Mouse (Mus musculus): ENCODE results near the gene Usp38. TPM values are rescaled to one million over a fixed set of nuclear protein-coding genes. Genes with fewer than 3 reads are reported as not detected.

Usp38 gene
- polyA plus RNA-seq, 1 experiment from 2014 or later, result 6.8 TPM

DNA sequence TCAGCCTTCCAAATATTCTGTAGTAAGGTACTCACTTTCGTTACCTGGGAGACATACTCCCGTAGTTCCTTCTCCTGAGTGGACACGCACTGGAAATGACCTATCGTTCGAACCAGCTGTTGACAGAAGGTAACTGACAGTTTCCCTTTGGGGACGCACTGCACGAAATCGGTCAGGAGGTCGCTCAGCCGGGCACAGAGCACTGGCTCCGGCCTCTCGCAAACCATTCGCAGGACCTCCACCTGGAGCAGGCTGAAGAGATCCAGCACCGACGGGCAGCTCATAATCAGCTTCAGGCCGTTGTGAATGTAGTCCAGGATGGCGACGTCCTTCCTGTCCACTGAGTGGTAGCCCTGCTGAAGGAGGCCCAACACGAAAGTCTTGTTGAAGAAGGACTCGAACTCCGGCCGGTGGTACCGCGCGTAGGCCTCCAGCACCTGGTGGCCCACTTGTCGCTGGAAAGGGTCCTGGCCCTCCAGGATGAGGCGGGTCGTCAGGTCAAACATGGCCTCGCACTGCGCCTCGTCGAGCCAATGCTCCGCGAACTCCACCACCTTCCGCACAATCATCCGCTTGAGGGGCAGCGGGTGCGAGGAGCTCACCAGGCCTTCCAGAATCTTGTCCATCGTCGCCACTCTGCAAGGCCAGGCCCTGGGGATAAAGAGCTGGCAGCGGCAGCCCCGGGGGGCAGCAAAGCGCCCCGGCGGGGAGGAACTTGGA lies 757 bp downstream of the Usp38 start:
- Histone ChIP-seq H3K27me3 (ENCODE audit: insufficient read depth, low read length) (no peaks in the 10 kb centered on the region), H3K36me3 (replicated peaks; ENCODE audit: insufficient read depth, low read length) (peaks cover 3% of the 10 kb centered on the region), H3K4me3 (ENCODE audit: low read depth, low read length) (peak overlapping the region; percentile 91), H3K27ac (ENCODE audit: low read depth) (peak overlapping the region; percentile 96), H3K9me3 (ENCODE audit: low read length) (no peaks in the 10 kb centered on the region), H3K9ac (replicated peaks) (peak overlapping the region; percentile 92), H3K4me2 (ENCODE audit: low read depth, low read length) (peak overlapping the region; percentile 82), H3K4me1 (ENCODE audit: insufficient read depth) (peaks cover 19% of the 10 kb centered on the region)
- under 1% methylated on average over 42 of the region's 45 CpGs for WGBS (ENCODE audit: insufficient replicate concordance)
- peak; percentile 47 for DNase-seq
- no peak for TF ChIP-seq CTCF (IDR thresholded peaks at IDR 0.05; ENCODE audit: low read depth)
- no peak for TF ChIP-seq EP300 (IDR thresholded peaks at IDR 0.05; ENCODE audit: low read depth)
- ATAC-seq, result peak; percentile 5

DNA sequence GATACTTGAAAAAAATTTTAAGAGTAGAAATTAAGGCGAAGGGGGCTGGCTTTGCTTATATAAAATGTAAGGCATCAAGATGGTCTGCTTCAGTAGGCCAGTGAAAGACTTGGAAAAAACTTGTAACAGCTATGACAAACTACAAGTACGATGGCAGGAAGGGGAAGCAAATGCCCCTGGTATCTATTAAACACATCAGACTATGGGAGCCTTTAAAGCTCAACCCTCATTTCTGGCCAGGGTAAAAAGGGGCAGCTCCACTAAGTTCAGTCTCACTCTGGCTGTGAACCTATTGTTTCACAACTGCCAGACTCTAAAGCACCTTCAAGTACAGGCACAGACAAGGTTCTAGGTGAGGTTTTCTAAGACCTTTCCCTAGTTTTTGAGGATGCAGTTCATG lies 2.0 kb downstream of the Usp38 start:
- 43% methylated on average over 2 of the region's 2 CpGs for WGBS (ENCODE audit: insufficient replicate concordance)
- DNase-seq, result no peak
- peak overlapping the region; percentile 82 for H3K4me2 ChIP-seq (ENCODE audit: low read depth, low read length)

DNA sequence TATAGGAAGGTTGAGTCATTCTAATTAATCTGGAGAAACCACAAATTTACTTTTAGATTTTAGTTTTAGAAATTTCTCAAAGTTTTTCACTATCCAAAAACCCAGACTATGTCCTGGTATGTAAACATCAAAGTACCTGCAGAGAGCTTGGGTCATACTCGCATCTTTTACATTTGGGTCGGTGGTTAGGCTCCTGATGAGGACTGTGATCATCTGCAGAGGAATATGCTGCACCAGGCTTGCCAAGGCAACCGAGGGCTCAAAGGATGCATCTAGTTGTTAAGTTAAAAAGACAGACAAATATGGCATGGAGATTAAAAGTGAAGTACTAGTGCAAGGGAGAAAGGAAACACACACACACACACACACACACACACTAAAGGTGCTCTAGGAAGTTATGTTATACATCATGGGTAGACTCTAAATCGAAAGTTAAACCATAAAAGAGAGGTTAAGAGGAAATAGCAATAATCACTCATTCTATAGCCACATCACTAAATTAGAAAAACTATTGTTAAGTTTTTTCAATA lies 2.6 kb downstream of the Usp38 start:
- no peak overlapping the region for H3K27ac ChIP-seq (ENCODE audit: low read depth)
- H3K36me3 ChIP-seq (replicated peaks; ENCODE audit: insufficient read depth, low read length), result peaks cover 13% of the 10 kb centered on the region
- H3K4me3 ChIP-seq (ENCODE audit: low read depth, low read length), result peak overlapping the region; percentile 91
- TF ChIP-seq EP300 (IDR thresholded peaks at IDR 0.05; ENCODE audit: low read depth) (no peak), CTCF (IDR thresholded peaks at IDR 0.05; ENCODE audit: low read depth) (no peak)
- ATAC-seq, result no peak
- DNase-seq, result no peak
- WGBS (ENCODE audit: insufficient replicate concordance), result 50% methylated on average over 4 of the region's 4 CpGs
- H3K4me1 ChIP-seq (ENCODE audit: insufficient read depth), result peaks cover 19% of the 10 kb centered on the region
- peak overlapping the region; percentile 82 for H3K4me2 ChIP-seq (ENCODE audit: low read depth, low read length)
- H3K9ac ChIP-seq (replicated peaks), result no peak overlapping the region
- no peaks in the 10 kb centered on the region for H3K27me3 ChIP-seq (ENCODE audit: insufficient read depth, low read length)
- no peaks in the 10 kb centered on the region for H3K9me3 ChIP-seq (ENCODE audit: low read length)

More for the DNA sequence above, 2.0 kb downstream of the Usp38 start:
- H3K9me3 ChIP-seq (ENCODE audit: low read length), result no peaks in the 10 kb centered on the region
- no peak overlapping the region for H3K27ac ChIP-seq (ENCODE audit: low read depth)
- H3K9ac ChIP-seq (replicated peaks), result peak overlapping the region; percentile 92
- no peaks in the 10 kb centered on the region for H3K27me3 ChIP-seq (ENCODE audit: insufficient read depth, low read length)
- TF ChIP-seq EP300 (IDR thresholded peaks at IDR 0.05; ENCODE audit: low read depth), result no peak
- no peak for TF ChIP-seq CTCF (IDR thresholded peaks at IDR 0.05; ENCODE audit: low read depth)
- ATAC-seq, result no peak
- peaks cover 10% of the 10 kb centered on the region for H3K36me3 ChIP-seq (replicated peaks; ENCODE audit: insufficient read depth, low read length)
- peak overlapping the region; percentile 91 for H3K4me3 ChIP-seq (ENCODE audit: low read depth, low read length)
- peaks cover 19% of the 10 kb centered on the region for H3K4me1 ChIP-seq (ENCODE audit: insufficient read depth)

DNA sequence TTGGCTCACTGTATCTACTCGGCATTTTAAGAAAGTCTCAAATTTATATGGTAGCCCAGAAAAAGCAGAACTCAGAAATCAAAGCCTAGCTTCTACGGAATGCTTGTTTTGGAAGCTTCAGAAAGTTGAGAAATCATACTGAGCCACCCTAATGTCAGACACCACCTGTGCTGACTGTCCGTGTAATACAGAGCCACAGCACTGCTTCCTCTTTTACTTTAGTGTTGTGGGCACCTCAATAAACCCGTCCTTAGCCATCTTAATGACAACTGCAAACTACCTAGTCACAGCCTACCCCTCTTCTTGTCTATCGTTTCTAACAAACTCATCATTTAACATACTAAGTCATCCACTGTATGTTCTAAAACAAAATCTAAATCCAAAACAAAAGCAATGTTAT lies 4.3 kb downstream of the Usp38 start:
- H3K4me2 ChIP-seq (ENCODE audit: low read depth, low read length), result peak overlapping the region; percentile 82
- H3K27ac ChIP-seq (ENCODE audit: low read depth), result no peak overlapping the region
- no peak overlapping the region for H3K4me3 ChIP-seq (ENCODE audit: low read depth, low read length)
- no peak for TF ChIP-seq EP300 (IDR thresholded peaks at IDR 0.05; ENCODE audit: low read depth)
- no peak for TF ChIP-seq CTCF (IDR thresholded peaks at IDR 0.05; ENCODE audit: low read depth)
- no peaks in the 10 kb centered on the region for H3K27me3 ChIP-seq (ENCODE audit: insufficient read depth, low read length)
- DNase-seq (no peak), ATAC-seq (no peak)
- H3K9me3 ChIP-seq (ENCODE audit: low read length), result no peaks in the 10 kb centered on the region
- WGBS (ENCODE audit: insufficient replicate concordance), result 41% methylated on average over 5 of the region's 5 CpGs
- H3K4me1 ChIP-seq (ENCODE audit: insufficient read depth), result peaks cover 19% of the 10 kb centered on the region
- H3K36me3 ChIP-seq (replicated peaks; ENCODE audit: insufficient read depth, low read length), result peaks cover 27% of the 10 kb centered on the region
- H3K9ac ChIP-seq (replicated peaks), result no peak overlapping the region

DNA sequence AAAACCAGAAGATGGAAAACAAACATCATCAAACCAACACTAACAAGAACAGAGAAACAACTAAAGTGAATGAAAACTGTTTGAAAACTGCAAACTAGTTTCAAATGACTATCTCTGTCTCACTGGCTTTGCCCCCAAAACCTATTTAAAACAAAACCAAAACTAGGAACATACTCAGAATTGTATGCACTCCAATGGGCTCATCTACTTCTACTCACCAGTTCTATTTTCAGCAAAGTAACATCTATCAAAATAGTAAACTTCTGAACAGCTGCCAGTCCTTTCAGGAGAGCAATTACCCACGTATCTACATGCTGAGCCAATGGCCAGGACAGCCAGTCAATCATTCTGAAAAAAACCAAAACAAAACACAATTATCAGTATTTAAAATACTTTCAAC lies 9.6 kb downstream of the Usp38 start:
- H3K4me2 ChIP-seq (ENCODE audit: low read depth, low read length), result no peak overlapping the region
- H3K27ac ChIP-seq (ENCODE audit: low read depth), result no peak overlapping the region
- H3K4me3 ChIP-seq (ENCODE audit: low read depth, low read length), result no peak overlapping the region
- no peaks in the 10 kb centered on the region for H3K27me3 ChIP-seq (ENCODE audit: insufficient read depth, low read length)
- H3K9ac ChIP-seq (replicated peaks), result no peak overlapping the region
- no peak for ATAC-seq
- H3K36me3 ChIP-seq (replicated peaks; ENCODE audit: insufficient read depth, low read length), result peaks cover 65% of the 10 kb centered on the region
- DNase-seq, result no peak
- H3K4me1 ChIP-seq (ENCODE audit: insufficient read depth), result 0 out of 2 replicates have a peak, but pooled peaks cover 1% of the 10 kb centered on the region
- no peaks in the 10 kb centered on the region for H3K9me3 ChIP-seq (ENCODE audit: low read length)
- 83% methylated on average over 1 of the region's 1 CpGs for WGBS (ENCODE audit: insufficient replicate concordance)
- TF ChIP-seq CTCF (IDR thresholded peaks at IDR 0.05; ENCODE audit: low read depth) (no peak), EP300 (IDR thresholded peaks at IDR 0.05; ENCODE audit: low read depth) (no peak)

DNA sequence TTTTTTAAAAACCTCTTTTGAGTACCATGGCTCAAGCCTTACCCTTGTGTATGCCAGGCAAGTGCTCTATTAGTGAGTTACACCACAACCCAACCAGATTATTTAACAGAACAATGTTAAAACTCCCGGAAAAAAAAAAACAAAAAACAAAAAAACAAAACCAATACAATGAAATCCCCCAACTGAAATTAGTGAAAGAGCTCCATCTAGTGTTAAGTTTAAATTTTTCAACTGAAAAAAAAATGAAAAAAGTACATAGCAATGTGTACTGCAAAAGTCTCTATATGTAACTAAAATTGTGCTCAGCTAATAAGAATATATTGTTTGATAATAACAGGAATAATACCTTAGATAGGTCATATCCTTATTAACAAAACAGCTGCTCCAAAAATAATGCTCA lies 18.1 kb downstream of the Usp38 start:
- no peak overlapping the region for H3K4me3 ChIP-seq (ENCODE audit: low read depth, low read length)
- no peaks in the 10 kb centered on the region for H3K27me3 ChIP-seq (ENCODE audit: insufficient read depth, low read length)
- 17% methylated on average over 1 of the region's 1 CpGs for WGBS (ENCODE audit: insufficient replicate concordance)
- ATAC-seq, result no peak
- no peak overlapping the region for H3K27ac ChIP-seq (ENCODE audit: low read depth)
- TF ChIP-seq CTCF (IDR thresholded peaks at IDR 0.05; ENCODE audit: low read depth), result peak; percentile 42
- no peak for TF ChIP-seq EP300 (IDR thresholded peaks at IDR 0.05; ENCODE audit: low read depth)
- H3K4me1 ChIP-seq (ENCODE audit: insufficient read depth), result no peaks in the 10 kb centered on the region
- no peak overlapping the region for H3K9ac ChIP-seq (replicated peaks)
- no peak overlapping the region for H3K4me2 ChIP-seq (ENCODE audit: low read depth, low read length)
- H3K9me3 ChIP-seq (ENCODE audit: low read length), result no peaks in the 10 kb centered on the region
- H3K36me3 ChIP-seq (replicated peaks; ENCODE audit: insufficient read depth, low read length), result peaks cover 67% of the 10 kb centered on the region
- DNase-seq, result no peak

Data from liver, postnatal 0 days (tissue).